Mouse (Mus musculus): ENCODE measurements around the gene Zfp652. TPM values are rescaled to one million over a fixed set of nuclear protein-coding genes. Genes with fewer than 3 reads are reported as not detected.

Gene Zfp652
- polyA plus RNA-seq, 1 experiment from 2014 or later, result 24.1 TPM

- H3K9ac ChIP-seq, result no peak overlapping the region
- H3K9me3 ChIP-seq, result no peaks in the 10 kb centered on the region
- no peaks in the 10 kb centered on the region for H3K36me3 ChIP-seq
- H3K27me3 ChIP-seq, result peaks cover 9% of the 10 kb centered on the region
- H3K4me1 ChIP-seq, result peaks cover 9% of the 10 kb centered on the region
- WGBS, result 74% methylated on average over 13 of the region's 13 CpGs
- no peak overlapping the region for H3K27ac ChIP-seq
- no peak overlapping the region for H3K4me3 ChIP-seq
- no peak overlapping the region for H3K4me2 ChIP-seq
- no peak for ATAC-seq (ENCODE audit: borderline replicate concordance, extremely low read depth, low FRiP score, low TSS enrichment)
Observed at GRCm38 (mm10) chr11:95791787-95792186, 79.3 kb downstream of the Zfp652 start.

GRCm38 (mm10) chr11:95792950-95793509, 80.6 kb downstream of the Zfp652 start:
- WGBS, result 91% methylated on average over 8 of the region's 8 CpGs
- no peak for ATAC-seq (ENCODE audit: borderline replicate concordance, extremely low read depth, low FRiP score, low TSS enrichment)
- H3K27me3 ChIP-seq, result peaks cover 18% of the 10 kb centered on the region
- H3K4me1 ChIP-seq, result peaks cover 11% of the 10 kb centered on the region
- H3K36me3 ChIP-seq, result no peaks in the 10 kb centered on the region
- no peak overlapping the region for H3K9ac ChIP-seq
- H3K4me2 ChIP-seq, result no peak overlapping the region
- H3K27ac ChIP-seq, result no peak overlapping the region
- H3K4me3 ChIP-seq, result no peak overlapping the region
- H3K9me3 ChIP-seq, result no peaks in the 10 kb centered on the region

GRCm38 (mm10) chr11:95794201-95794600, 81.7 kb downstream of the Zfp652 start:
- no peak overlapping the region for H3K4me3 ChIP-seq
- H3K4me2 ChIP-seq, result no peak overlapping the region
- WGBS, result 50% methylated on average over 5 of the region's 5 CpGs
- no peak overlapping the region for H3K9ac ChIP-seq
- H3K4me1 ChIP-seq, result peaks cover 11% of the 10 kb centered on the region
- H3K9me3 ChIP-seq, result no peaks in the 10 kb centered on the region
- H3K36me3 ChIP-seq, result no peaks in the 10 kb centered on the region
- no peak for ATAC-seq (ENCODE audit: borderline replicate concordance, extremely low read depth, low FRiP score, low TSS enrichment)
- peaks cover 18% of the 10 kb centered on the region for H3K27me3 ChIP-seq
- no peak overlapping the region for H3K27ac ChIP-seq

- WGBS, result 57% methylated on average over 5 of the region's 5 CpGs
- no peak overlapping the region for H3K4me2 ChIP-seq
- H3K27me3 ChIP-seq, result peaks cover 18% of the 10 kb centered on the region
- no peak overlapping the region for H3K27ac ChIP-seq
- H3K4me1 ChIP-seq, result peaks cover 11% of the 10 kb centered on the region
- H3K9me3 ChIP-seq, result no peaks in the 10 kb centered on the region
- H3K9ac ChIP-seq, result no peak overlapping the region
- H3K36me3 ChIP-seq, result no peaks in the 10 kb centered on the region
- no peak for ATAC-seq (ENCODE audit: borderline replicate concordance, extremely low read depth, low FRiP score, low TSS enrichment)
- H3K4me3 ChIP-seq, result no peak overlapping the region
Observed at GRCm38 (mm10) chr11:95795582-95795981, 83.1 kb downstream of the Zfp652 start.

GRCm38 (mm10) chr11:95805010-95805409, 92.5 kb downstream of the Zfp652 start:
- no peaks in the 10 kb centered on the region for H3K36me3 ChIP-seq
- H3K9ac ChIP-seq, result no peak overlapping the region
- no peak for ATAC-seq (ENCODE audit: borderline replicate concordance, extremely low read depth, low FRiP score, low TSS enrichment)
- H3K4me1 ChIP-seq, result no peaks in the 10 kb centered on the region
- H3K4me2 ChIP-seq, result no peak overlapping the region
- no peak overlapping the region for H3K27ac ChIP-seq
- 60% methylated on average over 5 of the region's 5 CpGs for WGBS
- no peaks in the 10 kb centered on the region for H3K9me3 ChIP-seq
- H3K4me3 ChIP-seq, result no peak overlapping the region
- no peaks in the 10 kb centered on the region for H3K27me3 ChIP-seq

GRCm38 (mm10) chr11:95805527-95805926, 93.1 kb downstream of the Zfp652 start:
- Histone ChIP-seq H3K27ac (no peak overlapping the region), H3K9me3 (no peaks in the 10 kb centered on the region), H3K36me3 (no peaks in the 10 kb centered on the region), H3K4me3 (no peak overlapping the region), H3K4me2 (no peak overlapping the region), H3K9ac (no peak overlapping the region), H3K4me1 (no peaks in the 10 kb centered on the region), H3K27me3 (no peaks in the 10 kb centered on the region)
- 30% methylated on average over 3 of the region's 3 CpGs for WGBS
- peak; percentile 49; the same call in 1 of the 2 replicates for ATAC-seq (ENCODE audit: borderline replicate concordance, extremely low read depth, low FRiP score, low TSS enrichment)

- no peaks in the 10 kb centered on the region for H3K4me1 ChIP-seq
Observed at GRCm38 (mm10) chr11:95807884-95808283, 95.4 kb downstream of the Zfp652 start.

GRCm38 (mm10) chr11:95808448-95809011, 96.1 kb downstream of the Zfp652 start:
- no peaks in the 10 kb centered on the region for H3K27me3 ChIP-seq
- H3K4me1 ChIP-seq, result no peaks in the 10 kb centered on the region
- WGBS, result 56% methylated on average over 5 of the region's 5 CpGs
- no peak overlapping the region for H3K4me3 ChIP-seq
- no peak overlapping the region for H3K27ac ChIP-seq
- peak; percentile 74; the same call in 1 of the 2 replicates for ATAC-seq (ENCODE audit: borderline replicate concordance, extremely low read depth, low FRiP score, low TSS enrichment)
- no peaks in the 10 kb centered on the region for H3K9me3 ChIP-seq
- H3K4me2 ChIP-seq, result no peak overlapping the region
- no peak overlapping the region for H3K9ac ChIP-seq
- no peaks in the 10 kb centered on the region for H3K36me3 ChIP-seq

More at GRCm38 (mm10) chr11:95807884-95808283, 95.4 kb downstream of the Zfp652 start:
- Histone ChIP-seq H3K4me3 (no peak overlapping the region), H3K9me3 (no peaks in the 10 kb centered on the region), H3K27me3 (no peaks in the 10 kb centered on the region), H3K4me2 (no peak overlapping the region), H3K27ac (no peak overlapping the region), H3K36me3 (no peaks in the 10 kb centered on the region), H3K9ac (no peak overlapping the region)
- 91% methylated on average over 5 of the region's 5 CpGs for WGBS
- no peak for ATAC-seq (ENCODE audit: borderline replicate concordance, extremely low read depth, low FRiP score, low TSS enrichment)

GRCm38 (mm10) chr11:95809603-95810002, 97.1 kb downstream of the Zfp652 start:
- Histone ChIP-seq H3K36me3 (no peaks in the 10 kb centered on the region), H3K9ac (no peak overlapping the region), H3K4me3 (no peak overlapping the region), H3K4me1 (no peaks in the 10 kb centered on the region), H3K27ac (no peak overlapping the region), H3K4me2 (no peak overlapping the region), H3K9me3 (no peaks in the 10 kb centered on the region), H3K27me3 (no peaks in the 10 kb centered on the region)
- WGBS, result 44% methylated on average over 5 of the region's 5 CpGs
- ATAC-seq (ENCODE audit: borderline replicate concordance, extremely low read depth, low FRiP score, low TSS enrichment), result no peak

GRCm38 (mm10) chr11:95810828-95811227, 98.4 kb downstream of the Zfp652 start:
- Histone ChIP-seq H3K4me3 (no peak overlapping the region), H3K27me3 (no peaks in the 10 kb centered on the region), H3K4me1 (no peaks in the 10 kb centered on the region), H3K4me2 (no peak overlapping the region), H3K36me3 (no peaks in the 10 kb centered on the region), H3K9me3 (no peaks in the 10 kb centered on the region), H3K27ac (no peak overlapping the region), H3K9ac (no peak overlapping the region)
- WGBS, result 65% methylated on average over 7 of the region's 7 CpGs
- no peak for ATAC-seq (ENCODE audit: borderline replicate concordance, extremely low read depth, low FRiP score, low TSS enrichment)

GRCm38 (mm10) chr11:95811741-95812140, 99.3 kb downstream of the Zfp652 start:
- Histone ChIP-seq H3K4me3 (no peak overlapping the region), H3K27me3 (no peaks in the 10 kb centered on the region), H3K27ac (no peak overlapping the region), H3K4me2 (no peak overlapping the region), H3K9me3 (no peaks in the 10 kb centered on the region), H3K9ac (no peak overlapping the region), H3K4me1 (no peaks in the 10 kb centered on the region), H3K36me3 (no peaks in the 10 kb centered on the region)
- WGBS, result 75% methylated on average over 6 of the region's 6 CpGs
- no peak for ATAC-seq (ENCODE audit: borderline replicate concordance, extremely low read depth, low FRiP score, low TSS enrichment)

- no peaks in the 10 kb centered on the region for H3K36me3 ChIP-seq
Observed at GRCm38 (mm10) chr11:95812224-95812623, 99.8 kb downstream of the Zfp652 start.

More at GRCm38 (mm10) chr11:95812224-95812623, 99.8 kb downstream of the Zfp652 start:
- no peak for ATAC-seq (ENCODE audit: borderline replicate concordance, extremely low read depth, low FRiP score, low TSS enrichment)
- no peaks in the 10 kb centered on the region for H3K27me3 ChIP-seq
- no peaks in the 10 kb centered on the region for H3K9me3 ChIP-seq
- no peaks in the 10 kb centered on the region for H3K4me1 ChIP-seq
- no peak overlapping the region for H3K4me2 ChIP-seq
- 71% methylated on average over 4 of the region's 4 CpGs for WGBS
- no peak overlapping the region for H3K27ac ChIP-seq
- no peak overlapping the region for H3K9ac ChIP-seq
- no peak overlapping the region for H3K4me3 ChIP-seq

All from lung, embryonic 15.5 days (tissue).